Mouse (Mus musculus) lung, embryonic 14.5 days (tissue): Measurements from ENCODE around the gene Slc27a3. TPM values are rescaled to one million over a fixed set of nuclear protein-coding genes. Genes with fewer than 3 reads are reported as not detected.

Source experiments
- ATAC-seq: fragments of 200-750 bp; cut with Nextera tagmentation; 2 replicates; pipeline ENCODE4 v1.8.0; 2017; ENCODE audit warnings: mild to moderate bottlenecking, moderate TSS enrichment, moderate library complexity; ENCODE audit not compliant: insufficient read depth
- DNase-seq: peaks from one replicate; pipeline ENCODE4 v3.0.0-alpha.2; 2015
- H3K27ac ChIP-seq: fragments of 300-500 bp; sonication (generic); 2 replicates; pipeline ENCODE4 v1.5.1; 2014; ENCODE audit warnings: low read depth, mild to moderate bottlenecking, moderate library complexity
- H3K27me3 ChIP-seq: fragments of 300-500 bp; sonication (generic); 2 replicates; pipeline ENCODE4 v1.6.1; 2014; ENCODE audit warnings: low read length, control low read depth; ENCODE audit not compliant: insufficient read depth
- H3K36me3 ChIP-seq: fragments of 300-500 bp; sonication (generic); 2 replicates; pipeline ENCODE4 v1.6.1; 2014; ENCODE audit warnings: control low read depth; ENCODE audit not compliant: insufficient read depth
- H3K4me1 ChIP-seq: fragments of 300-500 bp; sonication (generic); 2 replicates; pipeline ENCODE4 v1.6.1; 2014; ENCODE audit warnings: antibody characterized with exemption, control low read depth; ENCODE audit not compliant: insufficient read depth
- H3K4me2 ChIP-seq: fragments of 300-500 bp; sonication (generic); 2 replicates; pipeline ENCODE4 v1.6.1; 2014; ENCODE audit warnings: mild to moderate bottlenecking
- H3K4me3 ChIP-seq: fragments of 300-500 bp; sonication (generic); 2 replicates; pipeline ENCODE4 v1.5.1; 2014; ENCODE audit warnings: low read depth, low read length
- H3K9ac ChIP-seq: fragments of 300-500 bp; sonication (generic); 2 replicates; pipeline ENCODE4 v1.6.1; 2014
- H3K9me3 ChIP-seq: fragments of 300-500 bp; sonication (generic); 2 replicates; pipeline ENCODE4 v1.6.1; 2016; ENCODE audit warnings: low read depth, low read length, control low read depth
- CTCF ChIP-seq: IDR thresholded peaks from 2 replicates; pipeline ENCODE4 v1.5.1; 2016; ENCODE audit warnings: antibody characterized with exemption, low read depth
- WGBS: fragments of 180-500 bp; shearing (Covaris S2); extraction: QIAGEN DNeasy Blood & Tissue Kit; methylation state at CpG from one replicate; pipeline ENCODE4 v1.1.7; 2014; 5-methylcytosine and 5-hydroxymethylcytosine counted together
- polyA plus RNA-seq: library from polyadenylated mRNA; unstranded; fragments of >200 nt; fragmentation: Nextera tagmentation; extraction: Ambion mirVana; gene quantifications from 2 replicates; pipeline ENCODE4 v1.2.1, GENCODE M21; 2014

The Slc27a3 gene
- polyA plus RNA-seq, 1 experiment from 2014 or later, result 18.4 TPM

DNA sequence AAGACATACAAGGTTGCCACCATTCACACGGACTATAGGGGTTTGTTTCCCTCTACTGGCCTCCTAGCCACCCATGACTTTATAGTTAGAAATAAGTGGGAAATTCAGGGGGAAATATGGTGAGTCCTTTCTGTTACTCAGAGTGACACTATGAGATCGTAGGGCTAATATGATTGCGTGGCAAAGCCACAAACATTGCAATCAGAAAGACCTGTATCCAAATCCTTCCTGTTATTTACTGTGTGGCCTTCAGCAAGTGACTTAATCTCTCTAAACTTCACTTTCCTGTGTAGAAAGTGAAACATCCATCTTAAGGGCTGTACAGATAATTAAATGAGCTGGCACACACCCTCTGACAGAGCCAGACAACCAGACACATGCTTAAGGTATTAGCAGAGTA lies 19.0 kb upstream of the Slc27a3 start:
- H3K4me2 ChIP-seq, result no peak overlapping the region
- H3K9ac ChIP-seq, result no peak overlapping the region
- TF ChIP-seq CTCF, result no peak
- H3K9me3 ChIP-seq, result no peaks in the 10 kb centered on the region
- no peak for DNase-seq
- ATAC-seq, result no peak
- 84% methylated on average over 3 of the region's 3 CpGs for WGBS
- no peaks in the 10 kb centered on the region for H3K4me1 ChIP-seq
- H3K36me3 ChIP-seq, result peaks cover 91% of the 10 kb centered on the region
- no peaks in the 10 kb centered on the region for H3K27me3 ChIP-seq
- H3K4me3 ChIP-seq, result no peak overlapping the region
- H3K27ac ChIP-seq, result no peak overlapping the region

DNA sequence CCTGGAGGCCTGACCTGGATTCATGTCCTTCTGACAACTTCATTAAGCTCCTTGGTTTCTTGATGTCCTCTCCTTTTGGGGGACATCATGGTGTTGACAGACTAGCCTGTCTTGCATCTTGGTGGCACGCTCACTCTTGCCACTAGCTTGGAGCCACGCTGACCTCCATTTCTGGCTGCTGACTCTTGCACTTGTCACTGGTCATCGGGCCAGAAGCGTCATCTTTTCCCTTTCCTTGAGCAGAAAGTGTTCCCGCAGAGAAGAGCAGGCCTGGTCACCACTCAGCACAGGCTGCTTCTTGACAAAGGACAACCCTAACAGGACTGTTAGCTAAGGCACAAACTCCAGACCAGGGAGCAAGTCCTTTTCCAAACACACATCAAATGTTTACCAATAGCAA lies 16.7 kb upstream of the Slc27a3 start:
- no peak overlapping the region for H3K4me3 ChIP-seq
- DNase-seq (no peak), ATAC-seq (no peak)
- no peak overlapping the region for H3K9ac ChIP-seq
- peaks cover 98% of the 10 kb centered on the region for H3K36me3 ChIP-seq
- TF ChIP-seq CTCF, result no peak
- no peak overlapping the region for H3K4me2 ChIP-seq
- H3K9me3 ChIP-seq, result no peaks in the 10 kb centered on the region
- H3K4me1 ChIP-seq, result no peaks in the 10 kb centered on the region
- 97% methylated on average over 5 of the region's 5 CpGs for WGBS
- H3K27ac ChIP-seq, result no peak overlapping the region
- no peaks in the 10 kb centered on the region for H3K27me3 ChIP-seq

DNA sequence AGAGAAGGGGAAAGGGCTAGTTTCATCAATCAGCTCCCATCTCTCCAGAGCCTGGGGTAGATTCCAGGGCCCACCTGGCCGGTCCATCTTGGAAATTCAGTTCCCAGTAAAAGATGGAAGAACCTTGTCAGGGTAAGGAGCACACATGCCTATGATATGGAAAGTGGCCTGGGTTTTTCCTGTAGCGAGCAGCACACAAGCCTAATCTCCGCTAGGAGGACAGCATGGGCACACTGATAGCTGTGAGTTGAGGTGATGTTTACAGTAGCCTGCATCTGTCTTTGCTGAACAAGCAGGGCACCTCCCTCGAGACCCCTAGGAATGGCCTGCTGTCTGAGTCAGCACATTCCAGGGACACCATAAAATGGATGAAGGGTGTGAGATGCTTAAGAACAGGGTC lies 14.9 kb upstream of the Slc27a3 start:
- H3K27me3 ChIP-seq, result no peaks in the 10 kb centered on the region
- H3K4me3 ChIP-seq, result no peak overlapping the region
- peaks cover 99% of the 10 kb centered on the region for H3K36me3 ChIP-seq
- no peak for TF ChIP-seq CTCF
- H3K9me3 ChIP-seq, result no peaks in the 10 kb centered on the region
- no peak for DNase-seq
- H3K27ac ChIP-seq, result no peak overlapping the region
- no peaks in the 10 kb centered on the region for H3K4me1 ChIP-seq
- no peak overlapping the region for H3K9ac ChIP-seq
- 57% methylated on average over 4 of the region's 4 CpGs for WGBS
- ATAC-seq, result no peak
- no peak overlapping the region for H3K4me2 ChIP-seq

- no peaks in the 10 kb centered on the region for H3K27me3 ChIP-seq
- TF ChIP-seq CTCF, result no peak
- H3K27ac ChIP-seq, result no peak overlapping the region
- H3K36me3 ChIP-seq, result peaks cover 99% of the 10 kb centered on the region
- no peak overlapping the region for H3K4me2 ChIP-seq
- ATAC-seq (no peak), DNase-seq (no peak)
- no peak overlapping the region for H3K4me3 ChIP-seq
- no peaks in the 10 kb centered on the region for H3K4me1 ChIP-seq
- WGBS, result 78% methylated on average over 3 of the region's 3 CpGs
- H3K9ac ChIP-seq, result no peak overlapping the region
- H3K9me3 ChIP-seq, result no peaks in the 10 kb centered on the region
Observed at GRCm38 (mm10) chr3:90404121-90404520, 14.4 kb upstream of the Slc27a3 start.

DNA sequence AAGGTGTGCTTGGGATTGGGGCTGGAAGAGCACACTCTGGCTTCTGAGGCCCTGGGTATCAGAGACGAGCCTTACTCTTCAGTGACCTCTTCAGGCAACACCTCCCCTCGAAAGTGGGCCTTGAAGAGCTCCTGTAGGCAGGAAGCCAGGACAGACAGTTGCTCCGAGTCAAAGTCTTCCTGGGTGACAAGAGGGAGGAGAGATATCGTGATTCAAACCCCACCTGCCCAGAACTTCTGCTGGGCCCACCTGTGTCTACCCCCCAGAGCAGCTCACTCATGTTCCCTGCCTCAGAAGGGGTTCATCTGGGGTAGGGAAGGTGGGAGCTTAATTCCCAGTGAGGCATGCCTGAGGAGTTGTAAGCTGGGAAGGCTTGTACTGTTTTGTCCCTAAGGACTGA lies 11.3 kb upstream of the Slc27a3 start:
- Histone ChIP-seq H3K27me3 (no peaks in the 10 kb centered on the region), H3K9me3 (no peaks in the 10 kb centered on the region), H3K27ac (no peak overlapping the region), H3K9ac (no peak overlapping the region), H3K36me3 (peaks cover 94% of the 10 kb centered on the region), H3K4me1 (no peaks in the 10 kb centered on the region), H3K4me3 (no peak overlapping the region), H3K4me2 (no peak overlapping the region)
- no peak for ATAC-seq
- 52% methylated on average over 4 of the region's 4 CpGs for WGBS
- TF ChIP-seq CTCF, result no peak
- DNase-seq, result no peak

DNA sequence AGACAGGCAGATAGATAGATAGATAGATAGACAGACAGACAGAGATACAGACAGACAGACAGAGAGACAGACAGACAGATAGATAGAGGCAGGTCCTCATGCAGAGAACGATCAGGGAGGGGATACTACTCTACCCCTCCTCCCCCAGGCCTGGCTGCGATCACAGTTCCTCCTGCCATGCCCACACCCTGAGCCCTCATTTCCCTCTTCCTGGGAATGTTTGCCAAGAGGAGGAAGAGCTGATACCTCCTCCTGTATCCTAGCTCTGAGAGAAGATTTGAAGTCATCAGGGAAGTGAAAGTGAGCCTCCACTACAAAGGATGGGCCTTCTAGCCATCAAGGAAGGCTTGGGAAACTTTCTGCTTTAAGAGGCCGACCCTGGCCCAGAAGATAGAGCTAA lies 5.9 kb upstream of the Slc27a3 start:
- no peak overlapping the region for H3K4me2 ChIP-seq
- no peak overlapping the region for H3K4me3 ChIP-seq
- 79% methylated on average over 3 of the region's 3 CpGs for WGBS
- ATAC-seq (no peak), DNase-seq (no peak)
- H3K27ac ChIP-seq, result no peak overlapping the region
- H3K4me1 ChIP-seq, result peaks cover 1% of the 10 kb centered on the region; the same call in 1 of the 2 replicates
- H3K9me3 ChIP-seq, result no peaks in the 10 kb centered on the region
- TF ChIP-seq CTCF, result no peak
- H3K27me3 ChIP-seq, result no peaks in the 10 kb centered on the region
- peaks cover 89% of the 10 kb centered on the region for H3K36me3 ChIP-seq
- no peak overlapping the region for H3K9ac ChIP-seq

DNA sequence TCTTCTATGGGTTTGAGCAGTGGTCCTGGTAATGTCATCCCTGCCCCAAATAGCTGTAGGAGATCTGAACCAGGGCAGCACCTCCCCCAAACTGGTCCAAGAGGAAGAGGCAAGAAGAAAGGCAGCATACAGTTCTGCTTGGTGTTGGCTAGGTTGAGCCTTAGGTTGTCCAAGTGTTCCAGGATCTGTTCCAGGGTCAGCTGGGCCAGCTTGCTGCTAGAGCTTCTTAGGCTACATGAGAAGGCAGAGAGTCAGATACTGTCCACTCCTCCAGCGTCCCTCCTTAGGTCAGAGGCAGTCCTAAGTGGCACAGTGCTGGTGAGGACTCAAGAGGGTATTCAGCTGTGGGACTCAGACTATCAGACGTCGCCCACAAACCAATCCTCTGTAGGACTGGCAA lies 2.9 kb upstream of the Slc27a3 start:
- H3K36me3 ChIP-seq, result peaks cover 62% of the 10 kb centered on the region
- ATAC-seq, result no peak
- H3K27ac ChIP-seq, result no peak overlapping the region
- no peak for DNase-seq
- H3K4me2 ChIP-seq, result no peak overlapping the region
- no peak for TF ChIP-seq CTCF
- 89% methylated on average over 3 of the region's 3 CpGs for WGBS
- no peak overlapping the region for H3K9ac ChIP-seq
- H3K4me1 ChIP-seq, result peaks cover 16% of the 10 kb centered on the region
- H3K9me3 ChIP-seq, result no peaks in the 10 kb centered on the region
- no peak overlapping the region for H3K4me3 ChIP-seq
- H3K27me3 ChIP-seq, result no peaks in the 10 kb centered on the region

GRCm38 (mm10) chr3:90391941-90392340 lies 2.2 kb upstream of the Slc27a3 start:
- no peaks in the 10 kb centered on the region for H3K27me3 ChIP-seq
- no peak overlapping the region for H3K9ac ChIP-seq
- 80% methylated on average over 8 of the region's 8 CpGs for WGBS
- no peak overlapping the region for H3K4me2 ChIP-seq
- ATAC-seq (no peak), DNase-seq (no peak)
- H3K36me3 ChIP-seq, result peaks cover 61% of the 10 kb centered on the region
- peaks cover 17% of the 10 kb centered on the region for H3K4me1 ChIP-seq
- no peak overlapping the region for H3K27ac ChIP-seq
- no peak overlapping the region for H3K4me3 ChIP-seq
- H3K9me3 ChIP-seq, result no peaks in the 10 kb centered on the region
- TF ChIP-seq CTCF, result no peak
